Mouse (Mus musculus) testis, adult 2 months (tissue): Measurements from ENCODE around the gene Ifit3. TPM values are rescaled to one million over a fixed set of nuclear protein-coding genes. Genes with fewer than 3 reads are reported as not detected.

Experiments used
- H3K27ac ChIP-seq: fragments of 200-500 bp; 2 replicates; pipeline ENCODE4 v1.5.1; 2012; ENCODE audit warnings: low read depth, low read length; ENCODE audit not compliant: control insufficient read depth, insufficient read depth
- H3K27me3 ChIP-seq: fragments of 200-500 bp; 2 replicates; pipeline ENCODE4 v1.6.1; 2012; ENCODE audit warnings: mild to moderate bottlenecking, low read length, moderate library complexity; ENCODE audit not compliant: control insufficient read depth, insufficient read depth
- H3K36me3 ChIP-seq: fragments of 200-500 bp; 2 replicates; pipeline ENCODE4 v1.6.1; 2012; ENCODE audit warnings: mild to moderate bottlenecking, low read length; ENCODE audit not compliant: control insufficient read depth, insufficient read depth
- H3K4me1 ChIP-seq: fragments of 200-500 bp; 2 replicates; pipeline ENCODE4 v1.6.1; 2012; ENCODE audit warnings: low read length; ENCODE audit not compliant: control insufficient read depth, insufficient read depth
- H3K4me3 ChIP-seq: fragments of 200-500 bp; 2 replicates; pipeline ENCODE4 v1.5.1; 2012; ENCODE audit warnings: low read depth, mild to moderate bottlenecking, low read length, moderate library complexity, mixed read lengths; ENCODE audit not compliant: control insufficient read depth
- CTCF ChIP-seq: fragments of 200-500 bp; IDR thresholded peaks from 2 replicates; pipeline ENCODE4 v1.5.1; 2012; ENCODE audit warnings: low read depth, mild to moderate bottlenecking, inconsistent platforms, low read length, moderate library complexity; ENCODE audit not compliant: control insufficient read depth, insufficient read depth, insufficient replicate concordance
- POLR2A ChIP-seq: fragments of 200-500 bp; IDR thresholded peaks from 2 replicates; pipeline ENCODE4 v1.6.1; 2012; ENCODE audit warnings: low read depth, mild to moderate bottlenecking, inconsistent platforms, low read length, moderate library complexity; ENCODE audit not compliant: control insufficient read depth
- polyA plus RNA-seq: library from polyadenylated mRNA; depleted of rRNA; stranded (reverse); fragments of >200 nt; gene quantifications from 2 replicates; pipeline ENCODE4 v1.2.3, GENCODE M21; 2012; rRNA removed

Gene Ifit3
- polyA plus RNA-seq, 1 experiment: 0.30 TPM

GRCm38 (mm10) chr19:34620871-34621270, 37.5 kb downstream of the Ifit3 start:
- no peaks in the 10 kb centered on the region for H3K27me3 ChIP-seq
- no peaks in the 10 kb centered on the region for H3K4me1 ChIP-seq
- TF ChIP-seq CTCF: no peak
- no peak for TF ChIP-seq POLR2A
- no peaks in the 10 kb centered on the region for H3K36me3 ChIP-seq
- no peak overlapping the region for H3K4me3 ChIP-seq
- H3K27ac ChIP-seq: no peak overlapping the region

GRCm38 (mm10) chr19:34623781-34624180, 40.5 kb downstream of the Ifit3 start:
- no peak overlapping the region for H3K4me3 ChIP-seq
- H3K4me1 ChIP-seq: no peaks in the 10 kb centered on the region
- no peak overlapping the region for H3K27ac ChIP-seq
- H3K27me3 ChIP-seq: no peaks in the 10 kb centered on the region
- TF ChIP-seq CTCF (no peak), POLR2A (no peak)
- H3K36me3 ChIP-seq: no peaks in the 10 kb centered on the region

GRCm38 (mm10) chr19:34624663-34625062, 41.3 kb downstream of the Ifit3 start:
- Histone ChIP-seq H3K27ac (no peak overlapping the region), H3K36me3 (no peaks in the 10 kb centered on the region), H3K4me3 (no peak overlapping the region), H3K4me1 (no peaks in the 10 kb centered on the region), H3K27me3 (no peaks in the 10 kb centered on the region)
- no peak for TF ChIP-seq CTCF
- TF ChIP-seq POLR2A: no peak

- TF ChIP-seq CTCF (no peak), POLR2A (no peak)
- H3K27ac ChIP-seq: no peak overlapping the region
- H3K4me3 ChIP-seq: no peak overlapping the region
- no peaks in the 10 kb centered on the region for H3K27me3 ChIP-seq
- no peaks in the 10 kb centered on the region for H3K4me1 ChIP-seq
- H3K36me3 ChIP-seq: no peaks in the 10 kb centered on the region
Measured at GRCm38 (mm10) chr19:34627496-34627895, 44.2 kb downstream of the Ifit3 start.

GRCm38 (mm10) chr19:34631487-34631886, 48.2 kb downstream of the Ifit3 start:
- Histone ChIP-seq H3K27ac (no peak overlapping the region), H3K27me3 (no peaks in the 10 kb centered on the region), H3K4me1 (no peaks in the 10 kb centered on the region), H3K4me3 (no peak overlapping the region), H3K36me3 (no peaks in the 10 kb centered on the region)
- TF ChIP-seq CTCF: no peak
- no peak for TF ChIP-seq POLR2A

DNA sequence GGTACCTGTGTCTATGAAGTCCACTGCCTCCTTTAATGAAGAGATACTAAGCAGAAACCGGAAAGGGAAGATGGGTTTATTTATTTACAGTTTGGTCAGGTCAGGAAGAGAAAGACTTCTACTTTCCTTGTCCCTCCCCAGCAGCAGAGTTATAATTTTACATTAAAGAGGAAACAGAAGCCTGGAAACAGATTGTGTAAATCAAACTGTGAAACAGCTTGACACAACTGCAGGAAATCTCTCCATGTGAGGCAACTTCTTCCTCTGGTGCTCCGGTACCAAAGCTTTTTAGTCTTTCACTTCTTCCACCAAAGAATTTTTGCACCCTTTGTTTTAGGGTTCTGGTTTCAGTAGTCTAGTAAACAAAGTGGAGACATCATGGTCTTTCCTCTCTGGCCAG, 50.2 kb downstream of the Ifit3 start:
- no peaks in the 10 kb centered on the region for H3K36me3 ChIP-seq
- no peak overlapping the region for H3K4me3 ChIP-seq
- H3K27ac ChIP-seq: no peak overlapping the region
- H3K4me1 ChIP-seq: no peaks in the 10 kb centered on the region
- H3K27me3 ChIP-seq: no peaks in the 10 kb centered on the region
- TF ChIP-seq POLR2A (no peak), CTCF (no peak)

DNA sequence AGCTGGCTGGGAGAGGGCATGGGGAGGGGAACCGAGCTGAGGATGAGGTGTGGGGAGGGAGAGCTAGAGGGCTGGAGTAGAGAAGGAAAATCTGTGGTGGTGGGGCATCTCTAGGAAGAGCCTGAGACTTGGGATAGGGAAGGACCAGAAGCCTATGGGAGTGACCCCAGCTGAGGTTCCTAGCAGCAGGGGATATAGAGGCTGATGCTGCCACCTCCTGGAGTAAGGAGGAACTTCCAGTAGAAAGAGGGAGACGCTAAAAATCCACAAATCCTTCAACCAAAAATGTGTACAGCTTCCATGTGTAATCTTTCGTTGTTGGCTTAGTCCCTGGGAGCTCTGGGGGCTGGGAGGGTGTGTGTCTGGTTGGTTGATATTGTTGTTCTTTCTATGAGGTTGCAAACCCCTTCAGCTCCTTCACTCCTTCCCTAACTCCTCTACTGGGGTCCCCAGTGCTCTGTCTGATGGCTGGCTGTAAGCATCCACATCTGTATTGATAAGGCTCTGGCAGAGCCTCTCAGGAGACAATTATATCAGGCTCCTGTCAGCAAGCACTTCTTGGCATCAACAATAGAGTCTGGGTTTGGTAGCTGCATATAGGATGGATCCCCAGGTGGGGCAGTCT, 53.7 kb downstream of the Ifit3 start:
- Histone ChIP-seq H3K27me3 (no peaks in the 10 kb centered on the region), H3K36me3 (no peaks in the 10 kb centered on the region), H3K27ac (no peak overlapping the region), H3K4me1 (no peaks in the 10 kb centered on the region), H3K4me3 (no peak overlapping the region)
- peak; percentile 41; the same call in 1 of the 2 replicates for TF ChIP-seq CTCF
- no peak for TF ChIP-seq POLR2A

Other genes starting within 250 kb of the Ifit3 start
- gene Ch25h, start 108.4 kb upstream of the Ifit3 start, polyA plus RNA-seq: 0.35 and 11.4 TPM in 2 replicates
- 3.0 and 3.8 TPM in 2 replicates for gene Lipa, start 56.1 kb upstream of the Ifit3 start, polyA plus RNA-seq
- 0.05 and 0.14 TPM in 2 replicates for gene Ifit2, start 32.8 kb upstream of the Ifit3 start, polyA plus RNA-seq
- not detected in 2 replicates for gene Ifit1bl1, start 18.4 kb downstream of the Ifit3 start, polyA plus RNA-seq
- gene Ifit3b, start 24.4 kb downstream of the Ifit3 start, polyA plus RNA-seq: 0.14 TPM in 1 of 2 replicates, not detected in the other
- gene Ifit1bl2, start 57.2 kb downstream of the Ifit3 start, polyA plus RNA-seq: not detected in 2 replicates
- 0.15 and 0.16 TPM in 2 replicates for gene Ifit1, start 57.3 kb downstream of the Ifit3 start, polyA plus RNA-seq
- gene Slc16a12, start 163.8 kb downstream of the Ifit3 start, polyA plus RNA-seq: 0.33 and 0.57 TPM in 2 replicates